Mouse (Mus musculus): ENCODE results near the gene Sumf2. TPM values are rescaled to one million over a fixed set of nuclear protein-coding genes. Genes with fewer than 3 reads are reported as not detected.

The Sumf2 gene
- total and polyA plus RNA-seq, 3 experiments, result 32.9 to 35.8 TPM; not detected in 1

DNA sequence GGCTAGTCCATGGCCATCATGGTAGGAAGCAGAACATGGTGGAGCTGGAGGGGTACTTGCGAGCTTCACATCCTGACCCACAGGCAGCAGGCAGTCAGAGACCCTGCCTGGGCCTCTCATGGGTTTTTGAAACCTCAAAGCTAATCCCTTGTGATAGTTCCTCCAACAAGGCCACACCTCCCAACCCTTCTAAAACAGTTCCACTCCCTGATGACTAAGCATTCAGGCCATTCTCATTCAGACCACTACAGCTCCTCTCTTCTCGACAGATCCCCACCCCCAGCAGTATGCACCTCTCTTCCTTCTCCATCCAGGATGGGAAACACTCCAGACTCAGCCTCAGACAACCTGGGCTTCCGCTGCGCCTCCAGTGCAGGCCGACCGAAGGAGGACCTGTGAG lies 15.5 kb downstream of the Sumf2 start (continued):
- no peak for TF ChIP-seq GABPA (IDR thresholded peaks at IDR 0.05; ENCODE audit: low read depth, low read length)
- TF ChIP-seq ZMIZ1 (IDR thresholded peaks at IDR 0.05; ENCODE audit: low read depth, low read length), result no peak

DNA sequence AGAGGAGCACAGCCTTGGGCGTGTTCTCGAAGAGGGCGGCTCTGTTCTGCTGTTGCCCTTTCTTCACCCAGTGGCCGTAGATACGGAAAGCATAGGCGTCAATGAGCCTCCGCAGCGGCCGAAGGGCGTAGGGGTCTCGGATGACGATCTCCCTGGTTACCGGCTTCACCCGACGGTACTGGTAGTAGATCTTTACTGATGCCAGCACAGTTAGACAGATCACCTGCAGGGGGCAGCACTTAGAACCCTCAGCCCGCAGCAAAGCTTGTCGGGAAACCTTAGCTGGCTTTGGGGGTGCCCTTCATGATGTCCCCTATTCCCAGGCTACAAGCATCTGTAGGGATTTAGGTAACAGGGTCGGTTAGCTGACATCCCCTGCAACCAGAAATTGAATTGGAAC lies 17.7 kb downstream of the Sumf2 start:
- H3K27me3 ChIP-seq (ENCODE audit: control insufficient read depth in 1 of 2, insufficient read depth in 2 of 2, low read length in 2 of 2), result no peaks in the 10 kb centered on the region
- DNase-seq (ENCODE audit: low read depth, low spot score), result peak; percentile 52
- no peaks in the 10 kb centered on the region; a peak in 1 of 4 replicates for H3K36me3 ChIP-seq (ENCODE audit: control insufficient read depth in 1 of 2, insufficient read depth in 2 of 2, low read length in 2 of 2)
- H3K27ac ChIP-seq (ENCODE audit: control insufficient read depth, low read depth, low read length), result no peak overlapping the region
- no peak overlapping the region for H3K4me3 ChIP-seq (ENCODE audit: control insufficient read depth in 1 of 2, insufficient read depth in 1 of 2, low read depth in 2 of 2, low read length in 2 of 2)
- TF ChIP-seq MEF2A (IDR thresholded peaks at IDR 0.05; ENCODE audit: extremely low read depth, insufficient replicate concordance, low read depth, low read length, poor library complexity, severe bottlenecking) (no peak), SMC3 (IDR thresholded peaks at IDR 0.05; ENCODE audit: low read depth, low read length) (peak; percentile 29), POLR2A (IDR thresholded peaks at IDR 0.05; ENCODE audit: control insufficient read depth in 1 of 2, insufficient read depth in 1 of 2, low read depth in 1 of 2, low read length in 2 of 2, poor library complexity in 1 of 2) (no peak), RCOR1 (IDR thresholded peaks at IDR 0.05; ENCODE audit: low read depth, low read length) (no peak), HCFC1 (IDR thresholded peaks at IDR 0.05; ENCODE audit: low read depth, low read length) (no peak), MYC (IDR thresholded peaks at IDR 0.05; ENCODE audit: low read depth, low read length) (no peak), GABPA (IDR thresholded peaks at IDR 0.05; ENCODE audit: low read depth, low read length) (no peak), MAFK (IDR thresholded peaks at IDR 0.05; ENCODE audit: borderline replicate concordance, low read depth, low read length) (no peak), JUND (IDR thresholded peaks at IDR 0.05; ENCODE audit: low read depth, low read length) (no peak), ZC3H11A (IDR thresholded peaks at IDR 0.05; ENCODE audit: low read depth, low read length) (no peak), MAZ (IDR thresholded peaks at IDR 0.05; ENCODE audit: low read depth, low read length) (no peak), CTCF (IDR thresholded peaks at IDR 0.05 in 2 of 3, conservative IDR thresholded peaks at IDR 0.05 in 1 of 3; ENCODE audit: control insufficient read depth in 1 of 3, insufficient read depth in 1 of 3, low read depth in 2 of 3, low read length in 3 of 3, poor library complexity in 1 of 3, severe bottlenecking in 1 of 3) (peak; percentile 51 to 65 (median 56)), MXI1 (IDR thresholded peaks at IDR 0.05; ENCODE audit: low read depth, low read length) (no peak), USF2 (IDR thresholded peaks at IDR 0.05; ENCODE audit: borderline replicate concordance in 1 of 2, insufficient read depth in 1 of 2, low read depth in 1 of 2, low read length in 2 of 2) (no peak), RAD21 (IDR thresholded peaks at IDR 0.05; ENCODE audit: low read depth, low read length) (no peak), MYB (IDR thresholded peaks at IDR 0.05; ENCODE audit: low read depth, low read length) (no peak)
- H3K4me1 ChIP-seq (ENCODE audit: control insufficient read depth in 1 of 2, insufficient read depth in 2 of 2, low read length in 2 of 2), result no peaks in the 10 kb centered on the region
- H3K9ac ChIP-seq (ENCODE audit: control insufficient read depth, low read depth, low read length, poor library complexity, severe bottlenecking), result no peak overlapping the region
- no peaks in the 10 kb centered on the region for H3K79me2 ChIP-seq (ENCODE audit: control insufficient read depth, insufficient read depth, low read length, poor library complexity)
- no peaks in the 10 kb centered on the region for H3K9me3 ChIP-seq (replicated peaks; ENCODE audit: insufficient read depth, low read length)

DNA sequence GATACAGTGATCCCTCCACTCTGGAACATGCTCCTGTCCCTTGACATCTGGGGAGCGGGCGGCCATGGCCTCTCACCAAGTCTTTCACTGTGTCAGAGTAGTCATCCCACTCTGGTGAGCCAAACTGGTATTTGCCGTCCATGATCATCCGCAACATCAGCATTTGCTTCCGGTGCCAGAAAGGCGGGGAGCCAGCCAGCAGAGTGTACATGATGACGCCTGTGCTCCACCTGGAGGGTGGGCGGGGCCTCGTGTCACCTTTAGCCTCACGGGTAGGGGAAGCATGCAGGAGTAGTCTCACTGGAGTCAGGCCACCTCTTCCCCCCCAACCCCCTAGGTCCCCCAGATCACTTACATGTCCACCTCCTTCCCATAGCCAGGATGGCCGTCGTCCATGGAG lies 19.1 kb downstream of the Sumf2 start:
- Histone ChIP-seq H3K27me3 (ENCODE audit: control insufficient read depth in 1 of 2, insufficient read depth in 2 of 2, low read length in 2 of 2) (no peaks in the 10 kb centered on the region), H3K9me3 (replicated peaks; ENCODE audit: insufficient read depth, low read length) (no peaks in the 10 kb centered on the region), H3K9ac (ENCODE audit: control insufficient read depth, low read depth, low read length, poor library complexity, severe bottlenecking) (no peak overlapping the region), H3K79me2 (ENCODE audit: control insufficient read depth, insufficient read depth, low read length, poor library complexity) (no peaks in the 10 kb centered on the region), H3K4me3 (ENCODE audit: control insufficient read depth in 1 of 2, insufficient read depth in 1 of 2, low read depth in 2 of 2, low read length in 2 of 2) (no peak overlapping the region), H3K4me1 (ENCODE audit: control insufficient read depth in 1 of 2, insufficient read depth in 2 of 2, low read length in 2 of 2) (no peaks in the 10 kb centered on the region), H3K27ac (ENCODE audit: control insufficient read depth, low read depth, low read length) (no peak overlapping the region), H3K36me3 (ENCODE audit: control insufficient read depth in 1 of 2, insufficient read depth in 2 of 2, low read length in 2 of 2) (no peaks in the 10 kb centered on the region; a peak in 1 of 4 replicates)
- DNase-seq (ENCODE audit: low read depth, low spot score), result no peak
- TF ChIP-seq MYB (IDR thresholded peaks at IDR 0.05; ENCODE audit: low read depth, low read length) (no peak), MEF2A (IDR thresholded peaks at IDR 0.05; ENCODE audit: extremely low read depth, insufficient replicate concordance, low read depth, low read length, poor library complexity, severe bottlenecking) (no peak), ZC3H11A (IDR thresholded peaks at IDR 0.05; ENCODE audit: low read depth, low read length) (no peak), ZMIZ1 (IDR thresholded peaks at IDR 0.05; ENCODE audit: low read depth, low read length) (no peak), BHLHE40 (IDR thresholded peaks at IDR 0.05; ENCODE audit: borderline replicate concordance, low read depth, low read length) (no peak), MAZ (IDR thresholded peaks at IDR 0.05; ENCODE audit: low read depth, low read length) (no peak), TBP (IDR thresholded peaks at IDR 0.05; ENCODE audit: low read depth, low read length) (no peak), NELFE (IDR thresholded peaks at IDR 0.05; ENCODE audit: low read depth, low read length) (no peak), ELF1 (IDR thresholded peaks at IDR 0.05; ENCODE audit: low read depth, low read length) (no peak), GATA1 (IDR thresholded peaks at IDR 0.05; ENCODE audit: low read depth, low read length) (no peak), ETS1 (IDR thresholded peaks at IDR 0.05; ENCODE audit: low read depth, low read length) (no peak), RCOR1 (IDR thresholded peaks at IDR 0.05; ENCODE audit: low read depth, low read length) (no peak), POLR2AphosphoS2 (IDR thresholded peaks at IDR 0.05; ENCODE audit: low read length) (no peak), MAFK (IDR thresholded peaks at IDR 0.05; ENCODE audit: borderline replicate concordance, low read depth, low read length) (no peak)
